Mouse (Mus musculus) heart, postnatal 14 days (tissue): ENCODE measurements around the gene Tmem179b. TPM values are rescaled to one million over a fixed set of nuclear protein-coding genes. Genes with fewer than 3 reads are reported as not detected.
"Not testable (repeated sequence)": the region's sequence is repeated elsewhere in the genome, so short reads cannot be mapped to it uniquely, and the experiment has no call there.

Experiments used
- DNase-seq, 2 experiments: peaks; one replicate each; pipeline ENCODE4 v3.0.0; 2021 to 2022
- intact Hi-C: fragments of 180-260 bp; cut with DNase I; formaldehyde crosslinking; loops from one replicate; pipeline ENCODE4 v1.15.1; 2025
- microRNA-seq, 2 experiments: library from miRNA; unstranded; fragments of <30 nt; microRNA quantifications; one replicate each; pipeline ENCODE4 v1.2.0; 2021 to 2022
- total RNA-seq, 2 experiments: library from RNA; stranded (reverse); gene quantifications; 2 replicates each; pipeline ENCODE4 v1.2.3; 2021

Gene Tmem179b
- total RNA-seq, 2 experiments from 2014 or later: 15.7 to 17.9 TPM

GRCm38 (mm10) chr19:8739646-8740045 lies 34.6 kb downstream of the Tmem179b start:
- no peak for DNase-seq
- intact Hi-C loops: loop anchor here (5.0 kb wide), 1 partner anchor 63 kb away; the partner anchor contains the start of gene Zbtb3

- intact Hi-C loops: no loop called here
- no peak for DNase-seq
These were observed 35.4 kb downstream of the Tmem179b start for GRCm38 (mm10) chr19:8738911-8739310.

- DNase-seq: no peak
- intact Hi-C loops: no loop called here
These were observed 38.2 kb downstream of the Tmem179b start for GRCm38 (mm10) chr19:8736160-8736467.

- intact Hi-C loops: no loop called here
- DNase-seq: peak; percentile 92 to 97
These were observed 38.7 kb downstream of the Tmem179b start, which contains the start of gene Wdr74 for GRCm38 (mm10) chr19:8735389-8736159. Gene Wdr74, plus strand, starts transcription at chr19:8735827.

GRCm38 (mm10) chr19:8734334-8734733 lies 39.9 kb downstream of the Tmem179b start:
- DNase-seq: no peak
- intact Hi-C loops: no loop called here

GRCm38 (mm10) chr19:8728335-8729099 lies 45.8 kb downstream of the Tmem179b start:
- DNase-seq: not testable (repeated sequence)

GRCm38 (mm10) chr19:8727495-8728114 lies 46.7 kb downstream of the Tmem179b start:
- DNase-seq: no peak
- intact Hi-C loops: loop anchor here (10.0 kb wide), 1 partner anchor 377 kb away; no protein-coding TSS in a partner anchor

More at GRCm38 (mm10) chr19:8728335-8729099, 45.8 kb downstream of the Tmem179b start:
- intact Hi-C loops: loop anchor here (10.0 kb wide), 1 partner anchor 376 kb away; no protein-coding TSS in a partner anchor

GRCm38 (mm10) chr19:8726609-8727390 lies 47.5 kb downstream of the Tmem179b start:
- DNase-seq: no peak
- intact Hi-C loops: loop anchor here (10.0 kb wide), 1 partner anchor 378 kb away; no protein-coding TSS in a partner anchor

GRCm38 (mm10) chr19:8725081-8725613 lies 49.1 kb downstream of the Tmem179b start:
- intact Hi-C loops: loop anchor here (10.0 kb wide), 1 partner anchor 380 kb away; no protein-coding TSS in a partner anchor
- DNase-seq: no peak

GRCm38 (mm10) chr19:8724392-8724791 lies 49.9 kb downstream of the Tmem179b start:
- intact Hi-C loops: loop anchor here (10.0 kb wide), 1 partner anchor 380 kb away; no protein-coding TSS in a partner anchor
- no peak for DNase-seq

GRCm38 (mm10) chr19:8723574-8724346 lies 50.5 kb downstream of the Tmem179b start:
- intact Hi-C loops: loop anchor here (10.0 kb wide), 1 partner anchor 381 kb away; no protein-coding TSS in a partner anchor
- DNase-seq: no peak

GRCm38 (mm10) chr19:8722907-8723573 lies 51.2 kb downstream of the Tmem179b start, which contains the start of gene Slc3a2:
Gene Slc3a2, minus strand, starts transcription at chr19:8723369.
- DNase-seq: peak; percentile 93 to 94
- intact Hi-C loops: loop anchor here (10.0 kb wide), 1 partner anchor 382 kb away; no protein-coding TSS in a partner anchor

GRCm38 (mm10) chr19:8722559-8722906 lies 51.7 kb downstream of the Tmem179b start:
- intact Hi-C loops: loop anchor here (10.0 kb wide), 1 partner anchor 382 kb away; no protein-coding TSS in a partner anchor
- no peak for DNase-seq

Small RNA genes within 50 kb of the gene (microRNA-seq; reads per million reads assigned to microRNA genes)
- 0 reads per million in 2 experiments for gene Mir6992

Other genes with a start within 250 kb of the Tmem179b start
- under 1 TPM; 0.05 to 0.17 TPM for gene Slc22a8, start 183.2 kb downstream of the Tmem179b start, total RNA-seq
- gene Slc22a6, start 156.4 kb downstream of the Tmem179b start, total RNA-seq: not detected
- under 1 TPM in 1 of 2 experiments, not detected in 1; 0.05 TPM for gene Chrm1, start 110.7 kb downstream of the Tmem179b start, total RNA-seq
- gene Slc3a2, start 51.1 kb downstream of the Tmem179b start, total RNA-seq: 10 to 100 TPM; 39.8 to 50.9 TPM
- 10 to 100 TPM; 19.1 to 20.1 TPM for gene Wdr74, start 38.6 kb downstream of the Tmem179b start, total RNA-seq
- under 1 TPM in 1 of 2 experiments, not detected in 1; 0.95 TPM for gene 1700092M07Rik, start 33.7 kb downstream of the Tmem179b start, total RNA-seq
- 10 to 100 TPM; 37.4 to 40.5 TPM for gene Stx5a, start 33.1 kb downstream of the Tmem179b start, total RNA-seq
- gene Nxf1, start 17.4 kb downstream of the Tmem179b start, total RNA-seq: 10 to 100 TPM; 59.3 to 59.5 TPM
- gene Tmem223, start 3.5 kb downstream of the Tmem179b start, total RNA-seq: 100 to 1,000 TPM; 110 to 121 TPM
- gene Taf6l, start 11.9 kb upstream of the Tmem179b start, total RNA-seq: 1 to 10 TPM; 7.2 to 8.9 TPM
- 10 to 100 TPM; 53.9 to 63.0 TPM for gene Polr2g, start 24.1 kb upstream of the Tmem179b start, total RNA-seq
- 1 to 10 TPM; 1.2 to 2.3 TPM for gene Zbtb3, start 28.1 kb upstream of the Tmem179b start, total RNA-seq
- gene Ttc9c, start 44.9 kb upstream of the Tmem179b start, total RNA-seq: 10 to 100 TPM; 15.1 to 15.4 TPM
- 10 to 100 TPM; 48.5 to 51.1 TPM for gene Hnrnpul2, start 45.5 kb upstream of the Tmem179b start, total RNA-seq
- gene AC129217.1, start 55.3 kb upstream of the Tmem179b start, total RNA-seq: not detected
- 10 to 100 TPM; 21.3 to 28.0 TPM for gene Bscl2, start 63.0 kb upstream of the Tmem179b start, total RNA-seq
- gene Gng3, start 64.7 kb upstream of the Tmem179b start, total RNA-seq: not detected
- 1 to 10 TPM; 3.4 to 5.4 TPM for gene Lrrn4cl, start 76.3 kb upstream of the Tmem179b start, total RNA-seq
- 100 to 1,000 TPM; 109 to 116 TPM for gene Ubxn1, start 97.0 kb upstream of the Tmem179b start, total RNA-seq
- 10 to 100 TPM; 53.3 to 53.8 TPM for gene Uqcc3, start 106.5 kb upstream of the Tmem179b start, total RNA-seq
- 1 to 10 TPM; 3.9 to 6.1 TPM for gene Lbhd1, start 109.3 kb upstream of the Tmem179b start, total RNA-seq
- not detected for gene Gm49403, start 109.5 kb upstream of the Tmem179b start, total RNA-seq
- gene 1810009A15Rik, start 114.4 kb upstream of the Tmem179b start, total RNA-seq: 10 to 100 TPM; 16.0 to 16.4 TPM
- gene Gm49416, start 114.5 kb upstream of the Tmem179b start, total RNA-seq: 1 to 10 TPM in 1 of 2 experiments, not detected in 1; 1.2 TPM
- 10 to 100 TPM; 12.3 to 12.9 TPM for gene Ints5, start 118.5 kb upstream of the Tmem179b start, total RNA-seq
- 10 to 100 TPM; 60.6 to 63.7 TPM for gene Ganab, start 123.6 kb upstream of the Tmem179b start, total RNA-seq
- gene B3gat3, start 145.9 kb upstream of the Tmem179b start, total RNA-seq: 10 to 100 TPM; 37.1 to 38.0 TPM
- gene Rom1, start 154.9 kb upstream of the Tmem179b start, total RNA-seq: 10 to 100 TPM; 12.4 to 12.7 TPM
- gene Eml3, start 155.1 kb upstream of the Tmem179b start, total RNA-seq: 10 to 100 TPM; 12.5 to 16.2 TPM
- gene Mta2, start 167.4 kb upstream of the Tmem179b start, total RNA-seq: 10 to 100 TPM; 42.1 to 44.8 TPM
- 1 to 10 TPM; 7.6 TPM for gene Tut1, start 179.4 kb upstream of the Tmem179b start, total RNA-seq
- 100 to 1,000 TPM; 220 to 273 TPM for gene Eef1g, start 192.6 kb upstream of the Tmem179b start, total RNA-seq
- 100 to 1,000 TPM; 288 to 310 TPM for gene Ahnak, start 214.8 kb upstream of the Tmem179b start, total RNA-seq